Mouse (Mus musculus): ENCODE results near the gene Kif26b. TPM values are rescaled to one million over a fixed set of nuclear protein-coding genes. Genes with fewer than 3 reads are reported as not detected.

The Kif26b gene
- polyA plus RNA-seq (2015; fragmentation: Nextera tagmentation; extraction: Ambion mirVana): 9.7 and 10.0 TPM in 2 replicates

- peak within 1 kb of the TSS; percentile 71 for H3K4me3 ChIP-seq
- H3K9ac ChIP-seq: peak within 1 kb of the TSS; percentile 81
- ATAC-seq (replicated peaks): peak; percentile 63
- H3K27ac ChIP-seq: peak within 1 kb of the TSS; percentile 92
- peak within 1 kb of the TSS; percentile 90 for H3K4me2 ChIP-seq
- H3K36me3 ChIP-seq (replicated peaks): no peaks in the 10 kb centered on the region
- H3K27me3 ChIP-seq (replicated peaks): no peaks in the 10 kb centered on the region
- H3K4me1 ChIP-seq: peaks cover 41% of the 10 kb centered on the region
- no peaks in the 10 kb centered on the region for H3K9me3 ChIP-seq
- whole genome bisulfite sequencing: under 1% methylated on average over 91 of the region's 92 CpGs
These were observed at the start of gene Kif26b for GRCm38 (mm10) chr1:178528431-178529351. TSS of gene Kif26b (plus strand) at chr1:178529125.

- Histone ChIP-seq H3K4me1 (no peaks in the 10 kb centered on the region), H3K27me3 (replicated peaks) (no peaks in the 10 kb centered on the region), H3K9ac (no peak overlapping the region), H3K27ac (no peak overlapping the region), H3K4me3 (no peak overlapping the region), H3K4me2 (no peak overlapping the region), H3K9me3 (no peaks in the 10 kb centered on the region), H3K36me3 (replicated peaks) (no peaks in the 10 kb centered on the region)
- ATAC-seq (replicated peaks): no peak
These were observed 45.1 kb upstream of the Kif26b start for GRCm38 (mm10) chr1:178483854-178484253.

GRCm38 (mm10) chr1:178485138-178485867, 43.6 kb upstream of the Kif26b start:
- Histone ChIP-seq H3K27me3 (replicated peaks) (no peaks in the 10 kb centered on the region), H3K27ac (no peak overlapping the region), H3K36me3 (replicated peaks) (no peaks in the 10 kb centered on the region), H3K4me3 (no peak overlapping the region), H3K4me2 (no peak overlapping the region), H3K9ac (no peak overlapping the region), H3K9me3 (no peaks in the 10 kb centered on the region), H3K4me1 (no peaks in the 10 kb centered on the region)
- no peak for ATAC-seq (replicated peaks)
- 86% methylated on average over 5 of the region's 5 CpGs for WGBS

- no peaks in the 10 kb centered on the region for H3K4me1 ChIP-seq
- H3K4me2 ChIP-seq: no peak overlapping the region
- H3K27ac ChIP-seq: no peak overlapping the region
- WGBS: 66% methylated on average over 5 of the region's 5 CpGs
- no peak overlapping the region for H3K4me3 ChIP-seq
- H3K9ac ChIP-seq: no peak overlapping the region
- ATAC-seq (replicated peaks): no peak
- no peaks in the 10 kb centered on the region for H3K36me3 ChIP-seq (replicated peaks)
- no peaks in the 10 kb centered on the region for H3K9me3 ChIP-seq
- H3K27me3 ChIP-seq (replicated peaks): no peaks in the 10 kb centered on the region
These were observed 43.1 kb upstream of the Kif26b start for GRCm38 (mm10) chr1:178485868-178486220.

- ATAC-seq (replicated peaks): no peak
- H3K27ac ChIP-seq: no peak overlapping the region
These were observed 42.1 kb upstream of the Kif26b start for GRCm38 (mm10) chr1:178486828-178487227.

GRCm38 (mm10) chr1:178489127-178489526, 39.8 kb upstream of the Kif26b start:
- no peak overlapping the region for H3K4me3 ChIP-seq
- 52% methylated on average over 3 of the region's 3 CpGs for whole genome bisulfite sequencing
- no peak overlapping the region for H3K4me2 ChIP-seq
- H3K36me3 ChIP-seq (replicated peaks): no peaks in the 10 kb centered on the region
- H3K4me1 ChIP-seq: no peaks in the 10 kb centered on the region
- no peaks in the 10 kb centered on the region for H3K9me3 ChIP-seq
- no peak for ATAC-seq (replicated peaks)
- no peak overlapping the region for H3K27ac ChIP-seq
- H3K27me3 ChIP-seq (replicated peaks): no peaks in the 10 kb centered on the region
- H3K9ac ChIP-seq: no peak overlapping the region

More at GRCm38 (mm10) chr1:178486828-178487227, 42.1 kb upstream of the Kif26b start:
- no peaks in the 10 kb centered on the region for H3K36me3 ChIP-seq (replicated peaks)
- H3K4me3 ChIP-seq: no peak overlapping the region
- H3K4me2 ChIP-seq: no peak overlapping the region
- H3K27me3 ChIP-seq (replicated peaks): no peaks in the 10 kb centered on the region
- H3K4me1 ChIP-seq: no peaks in the 10 kb centered on the region
- no peak overlapping the region for H3K9ac ChIP-seq
- WGBS: 83% methylated on average over 5 of the region's 5 CpGs
- H3K9me3 ChIP-seq: no peaks in the 10 kb centered on the region

GRCm38 (mm10) chr1:178491733-178492132, 37.2 kb upstream of the Kif26b start:
- no peaks in the 10 kb centered on the region for H3K9me3 ChIP-seq
- H3K4me2 ChIP-seq: no peak overlapping the region
- H3K4me1 ChIP-seq: no peaks in the 10 kb centered on the region
- no peaks in the 10 kb centered on the region for H3K36me3 ChIP-seq (replicated peaks)
- no peak overlapping the region for H3K27ac ChIP-seq
- no peaks in the 10 kb centered on the region for H3K27me3 ChIP-seq (replicated peaks)
- H3K4me3 ChIP-seq: no peak overlapping the region
- H3K9ac ChIP-seq: no peak overlapping the region
- WGBS: 87% methylated on average over 5 of the region's 5 CpGs
- no peak for ATAC-seq (replicated peaks)

GRCm38 (mm10) chr1:178492493-178492892, 36.4 kb upstream of the Kif26b start:
- H3K27me3 ChIP-seq (replicated peaks): no peaks in the 10 kb centered on the region
- H3K4me2 ChIP-seq: no peak overlapping the region
- whole genome bisulfite sequencing: 83% methylated on average over 2 of the region's 2 CpGs
- H3K4me3 ChIP-seq: no peak overlapping the region
- H3K36me3 ChIP-seq (replicated peaks): no peaks in the 10 kb centered on the region
- H3K27ac ChIP-seq: no peak overlapping the region
- H3K4me1 ChIP-seq: no peaks in the 10 kb centered on the region
- no peaks in the 10 kb centered on the region for H3K9me3 ChIP-seq
- ATAC-seq (replicated peaks): no peak
- H3K9ac ChIP-seq: no peak overlapping the region

GRCm38 (mm10) chr1:178496186-178496585, 32.7 kb upstream of the Kif26b start:
- no peaks in the 10 kb centered on the region for H3K4me1 ChIP-seq

GRCm38 (mm10) chr1:178496841-178497240, 32.1 kb upstream of the Kif26b start:
- 57% methylated on average over 1 of the region's 1 CpGs for WGBS

More at GRCm38 (mm10) chr1:178496186-178496585, 32.7 kb upstream of the Kif26b start:
- 65% methylated on average over 2 of the region's 2 CpGs for WGBS
- no peaks in the 10 kb centered on the region for H3K9me3 ChIP-seq
- H3K9ac ChIP-seq: no peak overlapping the region
- H3K4me3 ChIP-seq: no peak overlapping the region
- no peaks in the 10 kb centered on the region for H3K27me3 ChIP-seq (replicated peaks)
- ATAC-seq (replicated peaks): no peak
- no peaks in the 10 kb centered on the region for H3K36me3 ChIP-seq (replicated peaks)
- H3K4me2 ChIP-seq: no peak overlapping the region
- H3K27ac ChIP-seq: no peak overlapping the region

GRCm38 (mm10) chr1:178506938-178507337, 22.0 kb upstream of the Kif26b start:
- Histone ChIP-seq H3K9ac (no peak overlapping the region), H3K4me3 (no peak overlapping the region), H3K4me1 (no peaks in the 10 kb centered on the region), H3K9me3 (no peaks in the 10 kb centered on the region), H3K27ac (no peak overlapping the region), H3K4me2 (no peak overlapping the region), H3K27me3 (replicated peaks) (no peaks in the 10 kb centered on the region), H3K36me3 (replicated peaks) (no peaks in the 10 kb centered on the region)
- no peak for ATAC-seq (replicated peaks)
- 94% methylated on average over 8 of the region's 8 CpGs for WGBS

More at GRCm38 (mm10) chr1:178496841-178497240, 32.1 kb upstream of the Kif26b start:
- ATAC-seq (replicated peaks): no peak
- Histone ChIP-seq H3K36me3 (replicated peaks) (no peaks in the 10 kb centered on the region), H3K4me3 (no peak overlapping the region), H3K9ac (no peak overlapping the region), H3K9me3 (no peaks in the 10 kb centered on the region), H3K27me3 (replicated peaks) (no peaks in the 10 kb centered on the region), H3K4me1 (no peaks in the 10 kb centered on the region), H3K27ac (no peak overlapping the region), H3K4me2 (no peak overlapping the region)

GRCm38 (mm10) chr1:178512323-178513031, 16.4 kb upstream of the Kif26b start:
- 27% methylated on average over 7 of the region's 7 CpGs for WGBS
- Histone ChIP-seq H3K27me3 (replicated peaks) (no peaks in the 10 kb centered on the region), H3K27ac (no peak overlapping the region), H3K4me1 (0 out of 2 replicates have a peak, but pooled peaks cover 6% of the 10 kb centered on the region), H3K4me3 (no peak overlapping the region), H3K9me3 (no peaks in the 10 kb centered on the region), H3K36me3 (replicated peaks) (no peaks in the 10 kb centered on the region), H3K4me2 (no peak overlapping the region), H3K9ac (no peak overlapping the region)
- no peak; the same call in 1 of the 2 replicates for ATAC-seq (replicated peaks)
